Mouse (Mus musculus) hindbrain, embryonic 12.5 days (tissue): ENCODE data around the gene Rnft2. TPM values are rescaled to one million over a fixed set of nuclear protein-coding genes. Genes with fewer than 3 reads are reported as not detected.

ENCODE experiments used
- ATAC-seq: fragments of 200-750 bp; cut with Nextera tagmentation; 2 replicates; pipeline ENCODE4 v1.8.0; 2017; ENCODE audit warnings: moderate TSS enrichment; ENCODE audit not compliant: low FRiP score
- H3K27ac ChIP-seq: fragments of 300-500 bp; sonication (generic); 2 replicates; pipeline ENCODE4 v1.5.1; 2016; ENCODE audit warnings: mild to moderate bottlenecking
- H3K27me3 ChIP-seq: fragments of 300-500 bp; sonication (generic); 2 replicates; pipeline ENCODE4 v1.6.1; 2016; ENCODE audit warnings: mild to moderate bottlenecking
- H3K36me3 ChIP-seq: fragments of 300-500 bp; sonication (generic); 2 replicates; pipeline ENCODE4 v1.6.1; 2016; ENCODE audit warnings: mild to moderate bottlenecking
- H3K4me1 ChIP-seq: fragments of 300-500 bp; sonication (generic); 2 replicates; pipeline ENCODE4 v1.6.1; 2016
- H3K4me2 ChIP-seq: fragments of 300-500 bp; sonication (generic); replicated peaks from 2 replicates; pipeline ENCODE4 v1.6.1; 2016; ENCODE audit warnings: mild to moderate bottlenecking
- H3K4me3 ChIP-seq: fragments of 300-500 bp; sonication (generic); 2 replicates; pipeline ENCODE4 v1.5.1; 2016; ENCODE audit warnings: mild to moderate bottlenecking
- H3K9ac ChIP-seq: fragments of 300-500 bp; sonication (generic); 2 replicates; pipeline ENCODE4 v1.6.1; 2016; ENCODE audit warnings: mild to moderate bottlenecking, moderate library complexity
- H3K9me3 ChIP-seq: fragments of 300-500 bp; sonication (generic); replicated peaks from 2 replicates; pipeline ENCODE4 v1.6.1; 2016; ENCODE audit warnings: mild to moderate bottlenecking
- WGBS: fragments of 180-500 bp; shearing (Covaris S2); methylation state at CpG from one replicate; pipeline ENCODE4 v1.1.7; 2016; 5-methylcytosine and 5-hydroxymethylcytosine counted together
- polyA plus RNA-seq: library from polyadenylated mRNA; unstranded; fragments of >200 nt; fragmentation: Nextera tagmentation; extraction: Ambion mirVana; gene quantifications from 2 replicates; pipeline ENCODE4 v1.2.1, GENCODE M21; 2016

Rnft2 gene
- 9.4 and 11.0 TPM in 2 replicates for polyA plus RNA-seq

DNA sequence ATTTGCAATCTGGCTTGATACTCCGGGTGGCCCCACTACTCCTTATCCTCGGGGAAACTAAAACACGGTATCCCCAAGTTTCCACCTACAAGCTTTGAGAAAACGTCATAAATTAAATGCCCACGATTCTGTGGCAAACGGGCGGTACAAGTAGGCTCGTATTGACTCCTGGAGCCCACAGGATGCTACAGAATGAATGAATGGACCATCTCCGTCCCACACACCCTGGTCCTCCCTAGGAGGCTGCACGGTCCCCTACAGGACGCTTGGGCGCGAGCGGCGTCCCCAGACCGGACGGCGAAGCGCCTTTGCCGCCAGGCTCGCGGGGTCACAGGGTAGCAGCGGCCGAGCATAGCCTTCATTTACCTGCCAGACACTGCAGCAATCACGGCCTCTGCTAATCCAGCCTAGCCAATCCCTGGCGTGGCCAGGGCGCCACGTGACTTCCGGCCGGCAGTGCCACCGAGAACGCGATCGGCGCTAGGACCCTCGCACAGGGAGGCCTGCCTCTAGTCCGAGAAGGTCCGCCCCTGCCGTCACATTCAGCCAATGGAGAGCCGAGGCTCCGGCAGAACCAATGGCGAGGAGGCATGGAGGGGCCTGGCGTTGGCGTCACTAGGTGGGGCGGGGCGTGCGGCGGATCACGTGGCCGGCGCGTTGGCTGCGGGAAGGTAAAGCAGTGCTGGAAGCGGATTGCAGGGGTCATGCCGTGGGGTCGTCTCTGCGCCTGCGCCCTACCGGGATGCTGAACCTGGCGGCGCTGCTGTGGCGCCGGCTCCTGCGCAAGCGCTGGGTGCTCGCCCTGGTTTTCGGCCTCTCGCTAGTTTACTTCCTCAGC is at the start of gene Rnft2, which contains the start of gene 2410131K14Rik:
TSS of gene Rnft2 (minus strand) at position 511 of the 838 bp plus-strand sequence.
TSS of gene 2410131K14Rik (plus strand) at position 622 of the 838 bp plus-strand sequence.
- Histone ChIP-seq H3K4me3 (peak within 1 kb of the TSS; percentile 67), H3K4me1 (peaks cover 26% of the 10 kb centered on the region), H3K9me3 (no peaks in the 10 kb centered on the region), H3K36me3 (peaks cover 41% of the 10 kb centered on the region), H3K9ac (peak within 1 kb of the TSS; percentile 81), H3K27me3 (no peaks in the 10 kb centered on the region), H3K27ac (peak within 1 kb of the TSS; percentile 85), H3K4me2 (peak within 1 kb of the TSS; percentile 67)
- ATAC-seq = peak; percentile 99
- under 1% methylated on average over 68 of the region's 68 CpGs for WGBS

- 34% methylated on average over 23 of the region's 23 CpGs for WGBS
- H3K36me3 ChIP-seq = no peaks in the 10 kb centered on the region
- 0 out of 2 replicates have a peak overlapping the region, but pooled peaks have one; percentile 27 for H3K9ac ChIP-seq
- peaks cover 33% of the 10 kb centered on the region for H3K4me1 ChIP-seq
- peak; percentile 86 for ATAC-seq
- no peaks in the 10 kb centered on the region for H3K27me3 ChIP-seq
- H3K4me2 ChIP-seq = peak overlapping the region; percentile 22
- H3K4me3 ChIP-seq = no peak overlapping the region
- peak overlapping the region; percentile 79 for H3K27ac ChIP-seq
- no peaks in the 10 kb centered on the region for H3K9me3 ChIP-seq
These were observed 49.4 kb upstream of the Rnft2 start for GRCm38 (mm10) chr5:118294086-118294864.

DNA sequence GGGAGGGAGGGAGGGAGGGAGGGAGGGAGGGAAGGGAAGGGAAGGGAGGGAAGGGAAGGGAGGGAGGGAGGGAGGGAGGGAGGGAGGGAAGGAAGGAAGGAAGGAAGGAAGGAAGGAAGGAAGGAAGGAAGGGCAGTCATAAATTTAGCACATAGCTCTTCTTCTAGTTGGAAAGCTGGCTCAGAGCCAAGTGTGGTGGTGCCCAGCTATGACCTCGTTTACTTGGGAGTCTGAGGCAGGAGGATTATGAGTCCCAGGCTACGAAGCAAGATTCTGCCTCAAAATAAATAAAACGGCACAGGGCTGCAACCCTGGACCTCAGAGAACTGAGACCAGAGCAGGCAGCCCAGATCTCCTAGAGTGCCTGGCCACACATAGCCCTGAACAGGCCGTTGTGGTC is 47.6 kb upstream of the Rnft2 start:
- Histone ChIP-seq H3K36me3 (no peaks in the 10 kb centered on the region), H3K27me3 (no peaks in the 10 kb centered on the region), H3K4me1 (peaks cover 24% of the 10 kb centered on the region), H3K4me3 (no peak overlapping the region), H3K9me3 (no peaks in the 10 kb centered on the region), H3K27ac (no peak overlapping the region), H3K9ac (no peak overlapping the region), H3K4me2 (no peak overlapping the region)
- ATAC-seq = no peak
- 67% methylated on average over 4 of the region's 4 CpGs for WGBS

- no peaks in the 10 kb centered on the region for H3K27me3 ChIP-seq
- H3K27ac ChIP-seq = no peak overlapping the region
- WGBS = 90% methylated on average over 4 of the region's 4 CpGs
- no peaks in the 10 kb centered on the region for H3K36me3 ChIP-seq
- no peak overlapping the region for H3K9ac ChIP-seq
- no peak overlapping the region for H3K4me2 ChIP-seq
- no peaks in the 10 kb centered on the region for H3K9me3 ChIP-seq
- no peak for ATAC-seq
- peaks cover 18% of the 10 kb centered on the region for H3K4me1 ChIP-seq
- no peak overlapping the region for H3K4me3 ChIP-seq
These were observed 46.5 kb upstream of the Rnft2 start for GRCm38 (mm10) chr5:118291453-118291852.

- Histone ChIP-seq H3K4me1 (peaks cover 42% of the 10 kb centered on the region), H3K9ac (no peak overlapping the region), H3K36me3 (no peaks in the 10 kb centered on the region), H3K4me2 (no peak overlapping the region), H3K27ac (no peak overlapping the region), H3K4me3 (no peak overlapping the region), H3K9me3 (no peaks in the 10 kb centered on the region), H3K27me3 (peaks cover 8% of the 10 kb centered on the region; the same call in 1 of the 2 replicates)
- ATAC-seq = no peak
- WGBS = 89% methylated on average over 18 of the region's 18 CpGs
These were observed 33.0 kb upstream of the Rnft2 start for GRCm38 (mm10) chr5:118277741-118278495.

DNA sequence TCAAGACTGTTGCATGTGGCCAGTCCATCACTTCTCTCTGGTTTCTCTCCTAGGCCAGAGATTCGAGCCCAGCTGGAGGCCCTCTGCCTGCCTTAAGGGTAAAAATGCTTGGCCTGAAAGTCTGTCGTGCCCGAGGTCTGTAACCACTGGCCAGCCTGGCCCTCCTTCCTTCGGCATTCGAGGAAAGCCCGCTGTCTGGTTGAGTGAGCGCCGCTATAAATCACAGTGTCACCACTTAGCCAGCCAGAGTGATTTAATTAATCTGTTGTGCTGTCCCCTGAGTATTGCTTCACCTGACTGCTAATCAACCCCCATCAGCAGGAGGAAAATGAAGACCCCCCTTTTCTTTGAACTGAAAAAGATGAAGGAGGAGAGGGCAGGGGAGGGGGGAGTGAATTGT is 31.8 kb upstream of the Rnft2 start:
- Histone ChIP-seq H3K9ac (no peak overlapping the region), H3K9me3 (no peaks in the 10 kb centered on the region), H3K4me1 (peaks cover 43% of the 10 kb centered on the region), H3K4me2 (no peak overlapping the region), H3K27me3 (peaks cover 19% of the 10 kb centered on the region), H3K27ac (0 out of 2 replicates have a peak overlapping the region, but pooled peaks have one; percentile 37), H3K36me3 (no peaks in the 10 kb centered on the region), H3K4me3 (no peak overlapping the region)
- 19% methylated on average over 8 of the region's 8 CpGs for WGBS
- ATAC-seq = peak; percentile 37; the same call in 1 of the 2 replicates

DNA sequence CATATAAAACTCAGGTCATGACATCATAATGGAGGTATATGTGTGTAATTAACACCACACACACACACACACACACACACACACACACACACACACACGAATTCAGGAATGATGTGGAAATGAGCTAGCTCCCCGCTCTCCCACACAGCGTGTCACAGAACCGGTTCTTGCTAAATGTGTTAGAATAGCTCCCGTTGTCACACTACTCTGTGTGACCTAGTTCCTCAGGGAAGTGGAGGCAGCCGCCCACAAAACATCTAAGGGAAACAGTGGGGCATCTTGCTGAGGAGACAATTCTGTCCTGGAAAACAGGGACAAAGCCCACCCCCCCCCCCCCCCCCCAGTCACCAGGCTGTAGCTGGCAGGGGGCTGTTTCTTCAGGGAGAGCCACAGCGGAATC is 31.4 kb upstream of the Rnft2 start:
- Histone ChIP-seq H3K27ac (0 out of 2 replicates have a peak overlapping the region, but pooled peaks have one; percentile 37), H3K4me1 (peaks cover 43% of the 10 kb centered on the region), H3K4me3 (no peak overlapping the region), H3K36me3 (no peaks in the 10 kb centered on the region), H3K4me2 (no peak overlapping the region), H3K9ac (no peak overlapping the region), H3K9me3 (no peaks in the 10 kb centered on the region), H3K27me3 (peaks cover 22% of the 10 kb centered on the region)
- 40% methylated on average over 7 of the region's 7 CpGs for WGBS
- no peak for ATAC-seq

DNA sequence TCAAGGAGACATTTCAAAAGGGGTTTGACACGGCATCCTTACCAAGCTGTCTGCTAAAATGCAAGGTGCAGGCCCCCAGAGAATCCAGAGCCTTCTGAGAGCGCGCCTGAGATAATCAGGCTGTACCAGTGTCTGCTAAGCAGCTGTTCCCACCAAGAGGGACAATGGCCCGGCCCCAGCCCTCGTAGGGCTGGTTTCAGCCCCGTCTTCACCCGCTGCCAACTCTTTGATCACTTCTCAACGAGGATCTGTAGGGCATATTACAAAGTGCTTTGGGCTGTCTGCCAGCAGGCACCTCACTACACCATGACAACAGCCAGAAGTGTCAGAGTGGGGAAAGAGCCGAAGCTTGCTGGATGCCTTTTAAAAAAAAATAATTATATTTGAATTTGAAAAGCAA is 29.6 kb upstream of the Rnft2 start:
- Histone ChIP-seq H3K27me3 (peaks cover 31% of the 10 kb centered on the region), H3K4me2 (peak overlapping the region; percentile 21; the same call in 1 of the 2 replicates), H3K9ac (no peak overlapping the region), H3K36me3 (no peaks in the 10 kb centered on the region), H3K4me3 (no peak overlapping the region), H3K4me1 (peaks cover 46% of the 10 kb centered on the region), H3K27ac (peak overlapping the region; percentile 81), H3K9me3 (no peaks in the 10 kb centered on the region)
- peak; percentile 81 for ATAC-seq
- WGBS = 11% methylated on average over 9 of the region's 9 CpGs

- Histone ChIP-seq H3K4me1 (peaks cover 52% of the 10 kb centered on the region), H3K27me3 (peaks cover 33% of the 10 kb centered on the region), H3K4me3 (no peak overlapping the region), H3K9me3 (no peaks in the 10 kb centered on the region), H3K27ac (peak overlapping the region; percentile 81; the same call in 1 of the 2 replicates), H3K9ac (peak overlapping the region; percentile 4; the same call in 1 of the 2 replicates), H3K4me2 (no peak overlapping the region), H3K36me3 (no peaks in the 10 kb centered on the region)
- ATAC-seq = no peak
- WGBS = 69% methylated on average over 7 of the region's 7 CpGs
These were observed 28.5 kb upstream of the Rnft2 start for GRCm38 (mm10) chr5:118273446-118273845.

GRCm38 (mm10) chr5:118271449-118272110 is 26.7 kb upstream of the Rnft2 start:
- Histone ChIP-seq H3K27me3 (peaks cover 37% of the 10 kb centered on the region), H3K27ac (no peak overlapping the region), H3K9ac (no peak overlapping the region), H3K4me2 (no peak overlapping the region), H3K9me3 (no peaks in the 10 kb centered on the region), H3K36me3 (no peaks in the 10 kb centered on the region), H3K4me1 (peaks cover 47% of the 10 kb centered on the region), H3K4me3 (no peak overlapping the region)
- WGBS = 76% methylated on average over 10 of the region's 10 CpGs
- no peak for ATAC-seq

DNA sequence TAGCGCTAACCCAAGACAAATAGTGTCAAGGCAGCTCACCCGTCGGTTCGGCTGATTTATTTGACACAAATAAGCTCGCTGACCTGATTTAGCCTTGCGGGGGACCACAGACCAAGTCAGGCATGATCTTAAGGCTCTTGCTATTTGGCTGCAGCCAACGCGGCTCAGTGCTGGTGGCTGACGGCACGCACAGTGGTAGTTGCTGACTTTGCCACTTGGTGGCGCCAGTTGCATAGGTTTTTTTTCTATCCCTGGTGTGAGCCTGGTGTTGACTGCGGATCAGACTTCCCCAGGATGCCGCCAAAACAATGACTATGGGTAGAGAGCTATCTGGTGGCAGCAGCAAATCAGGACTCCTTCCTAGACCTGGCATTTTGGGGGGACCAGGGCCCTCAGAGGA is 24.1 kb upstream of the Rnft2 start:
- peak; percentile 51; the same call in 1 of the 2 replicates for ATAC-seq
- Histone ChIP-seq H3K9ac (no peak overlapping the region), H3K27ac (no peak overlapping the region), H3K9me3 (no peaks in the 10 kb centered on the region), H3K4me3 (no peak overlapping the region), H3K4me2 (peak overlapping the region; percentile 37), H3K36me3 (0 out of 2 replicates have a peak, but pooled peaks cover 5% of the 10 kb centered on the region), H3K27me3 (peaks cover 37% of the 10 kb centered on the region), H3K4me1 (peaks cover 23% of the 10 kb centered on the region)
- under 1% methylated on average over 13 of the region's 13 CpGs for WGBS
